Mouse (Mus musculus) small intestine, adult 2 months (tissue): ENCODE data around the gene Plekhm3.

Experiments used
- CTCF ChIP-seq: fragments of 200-500 bp; IDR thresholded peaks from 2 replicates; pipeline ENCODE4 v1.5.1; 2012; ENCODE audit warnings: low read depth, mild to moderate bottlenecking, control low read depth, inconsistent platforms, low read length, moderate library complexity, mixed read lengths; ENCODE audit not compliant: insufficient replicate concordance, insufficient read length; ENCODE audit errors: extremely low read depth
- POLR2A ChIP-seq: fragments of 200-500 bp; IDR thresholded peaks from 2 replicates; pipeline ENCODE4 v1.6.1; 2012; ENCODE audit warnings: low read depth, mild to moderate bottlenecking, control low read depth, inconsistent platforms, low read length, moderate library complexity

GRCm38 (mm10) chr1:64970685-64971084 lies 14.1 kb upstream of the Plekhm3 start:
- TF ChIP-seq CTCF = no peak
- TF ChIP-seq POLR2A = no peak
